Mouse (Mus musculus) embryonic facial prominence, embryonic 15.5 days (tissue): ENCODE data around the gene Znrf3. TPM values are rescaled to one million over a fixed set of nuclear protein-coding genes. Genes with fewer than 3 reads are reported as not detected.
A peak's percentile ranks its signal among the peaks of the same experiment; 100 is the strongest.

Source experiments
- ATAC-seq: fragments of 200-750 bp; cut with Nextera tagmentation; 2 replicates; pipeline ENCODE4 v1.8.0; 2017; ENCODE audit warnings: low read depth, moderate TSS enrichment; ENCODE audit not compliant: insufficient number of reproducible peaks, low FRiP score, low TSS enrichment
- H3K27ac ChIP-seq: fragments of 300-500 bp; sonication (generic); replicated peaks from 2 replicates; pipeline ENCODE4 v1.5.1; 2015; ENCODE audit warnings: mild to moderate bottlenecking, inconsistent platforms
- H3K27me3 ChIP-seq: fragments of 300-500 bp; sonication (generic); 2 replicates; pipeline ENCODE4 v1.6.1; 2015; ENCODE audit warnings: inconsistent platforms
- H3K36me3 ChIP-seq: fragments of 300-500 bp; sonication (generic); 2 replicates; pipeline ENCODE4 v1.6.1; 2015; ENCODE audit warnings: mild to moderate bottlenecking, inconsistent platforms
- H3K4me1 ChIP-seq: fragments of 300-500 bp; sonication (generic); 2 replicates; pipeline ENCODE4 v1.6.1; 2015; ENCODE audit warnings: inconsistent platforms
- H3K4me2 ChIP-seq: fragments of 300-500 bp; sonication (generic); replicated peaks from 2 replicates; pipeline ENCODE4 v1.6.1; 2015; ENCODE audit warnings: mild to moderate bottlenecking, inconsistent platforms
- H3K4me3 ChIP-seq: fragments of 300-500 bp; sonication (generic); replicated peaks from 2 replicates; pipeline ENCODE4 v1.5.1; 2015; ENCODE audit warnings: mild to moderate bottlenecking, inconsistent platforms
- H3K9ac ChIP-seq: fragments of 300-500 bp; sonication (generic); 2 replicates; pipeline ENCODE4 v1.6.1; 2015; ENCODE audit warnings: inconsistent platforms
- H3K9me3 ChIP-seq: fragments of 300-500 bp; sonication (generic); replicated peaks from 2 replicates; pipeline ENCODE4 v1.6.1; 2016; ENCODE audit warnings: inconsistent platforms
- WGBS: fragments of 180-500 bp; shearing (Covaris S2); methylation state at CpG from one replicate; pipeline ENCODE4 v1.1.7; 2015; 5-methylcytosine and 5-hydroxymethylcytosine counted together
- polyA plus RNA-seq: library from polyadenylated mRNA; unstranded; fragments of >200 nt; fragmentation: Nextera tagmentation; extraction: Ambion mirVana; gene quantifications from 2 replicates; pipeline ENCODE4 v1.2.1, GENCODE M21; 2015

Znrf3 gene
- polyA plus RNA-seq, 1 experiment from 2014 or later, result 16.9 TPM

DNA sequence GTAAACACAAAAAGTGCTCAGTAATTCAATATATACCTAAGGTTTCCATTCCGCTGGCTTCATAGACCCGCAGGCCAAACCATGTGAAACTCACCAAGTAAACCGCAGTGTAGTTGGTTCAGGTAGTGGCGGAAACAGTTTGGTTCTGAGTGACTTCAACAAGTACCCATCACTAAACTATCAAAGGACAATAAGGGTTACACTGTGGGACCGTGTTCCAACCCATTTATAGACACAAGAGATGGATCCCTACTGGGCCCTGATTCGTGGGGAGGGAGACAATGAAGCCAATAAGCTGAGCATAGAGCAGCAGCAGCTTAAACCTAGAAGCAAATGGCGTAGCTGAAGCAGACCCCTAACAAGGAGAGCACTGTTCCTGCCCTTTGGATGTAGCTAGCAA is 107.8 kb downstream of the Znrf3 start:
- no peaks in the 10 kb centered on the region for H3K4me1 ChIP-seq
- H3K9me3 ChIP-seq, result no peaks in the 10 kb centered on the region
- H3K4me2 ChIP-seq, result no peak overlapping the region
- H3K4me3 ChIP-seq, result no peak overlapping the region
- no peak for ATAC-seq
- H3K36me3 ChIP-seq, result 0 out of 2 replicates have a peak, but pooled peaks cover 4% of the 10 kb centered on the region
- H3K9ac ChIP-seq, result no peak overlapping the region
- no peak overlapping the region for H3K27ac ChIP-seq
- H3K27me3 ChIP-seq, result no peaks in the 10 kb centered on the region
- WGBS, result 83% methylated on average over 7 of the region's 7 CpGs

- ATAC-seq, result no peak
- Histone ChIP-seq H3K4me3 (no peak overlapping the region), H3K4me2 (no peak overlapping the region), H3K4me1 (no peaks in the 10 kb centered on the region), H3K36me3 (0 out of 2 replicates have a peak, but pooled peaks cover 4% of the 10 kb centered on the region), H3K27me3 (no peaks in the 10 kb centered on the region), H3K9ac (no peak overlapping the region), H3K27ac (no peak overlapping the region), H3K9me3 (no peaks in the 10 kb centered on the region)
These were observed 108.4 kb downstream of the Znrf3 start for GRCm38 (mm10) chr11:5336269-5336668.

- WGBS, result 92% methylated on average over 4 of the region's 4 CpGs
- H3K27ac ChIP-seq, result no peak overlapping the region
- H3K4me2 ChIP-seq, result no peak overlapping the region
- H3K9ac ChIP-seq, result no peak overlapping the region
- no peaks in the 10 kb centered on the region for H3K4me1 ChIP-seq
- H3K36me3 ChIP-seq, result no peaks in the 10 kb centered on the region; the same call in 1 of the 2 replicates
- no peaks in the 10 kb centered on the region for H3K27me3 ChIP-seq
- ATAC-seq, result no peak
- no peak overlapping the region for H3K4me3 ChIP-seq
- no peaks in the 10 kb centered on the region for H3K9me3 ChIP-seq
These were observed 113.8 kb downstream of the Znrf3 start for GRCm38 (mm10) chr11:5330851-5331250.

DNA sequence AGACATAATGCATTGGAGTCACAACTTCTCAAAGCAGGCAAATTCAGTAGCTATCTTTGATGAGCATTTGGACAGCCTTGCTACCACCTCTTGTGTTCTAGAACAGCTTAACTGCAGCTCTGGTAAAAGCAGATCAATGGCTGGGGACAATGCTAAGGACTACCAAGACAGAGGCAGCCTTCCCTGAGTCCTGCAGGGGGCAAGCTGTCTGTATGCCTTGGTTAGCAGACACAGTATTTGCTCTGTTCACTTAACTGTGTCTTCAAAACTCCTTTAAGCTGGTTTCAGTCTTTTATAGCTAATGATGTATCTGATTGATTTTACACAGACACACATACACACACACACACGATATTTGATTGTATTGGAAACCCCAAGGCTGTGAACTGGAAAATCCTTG is 117.0 kb downstream of the Znrf3 start:
- no peaks in the 10 kb centered on the region for H3K9me3 ChIP-seq
- H3K4me2 ChIP-seq, result no peak overlapping the region
- no peaks in the 10 kb centered on the region for H3K4me1 ChIP-seq
- no peak overlapping the region for H3K9ac ChIP-seq
- H3K4me3 ChIP-seq, result no peak overlapping the region
- no peaks in the 10 kb centered on the region for H3K27me3 ChIP-seq
- 65% methylated on average over 1 of the region's 1 CpGs for WGBS
- no peak overlapping the region for H3K27ac ChIP-seq
- no peak for ATAC-seq
- H3K36me3 ChIP-seq, result no peaks in the 10 kb centered on the region; the same call in 1 of the 2 replicates

GRCm38 (mm10) chr11:5326252-5326651 is 118.4 kb downstream of the Znrf3 start:
- no peak for ATAC-seq
- Histone ChIP-seq H3K4me2 (no peak overlapping the region), H3K4me1 (no peaks in the 10 kb centered on the region), H3K27ac (no peak overlapping the region), H3K36me3 (no peaks in the 10 kb centered on the region; the same call in 1 of the 2 replicates), H3K27me3 (no peaks in the 10 kb centered on the region), H3K4me3 (no peak overlapping the region), H3K9ac (no peak overlapping the region), H3K9me3 (no peaks in the 10 kb centered on the region)
- 73% methylated on average over 3 of the region's 3 CpGs for WGBS

DNA sequence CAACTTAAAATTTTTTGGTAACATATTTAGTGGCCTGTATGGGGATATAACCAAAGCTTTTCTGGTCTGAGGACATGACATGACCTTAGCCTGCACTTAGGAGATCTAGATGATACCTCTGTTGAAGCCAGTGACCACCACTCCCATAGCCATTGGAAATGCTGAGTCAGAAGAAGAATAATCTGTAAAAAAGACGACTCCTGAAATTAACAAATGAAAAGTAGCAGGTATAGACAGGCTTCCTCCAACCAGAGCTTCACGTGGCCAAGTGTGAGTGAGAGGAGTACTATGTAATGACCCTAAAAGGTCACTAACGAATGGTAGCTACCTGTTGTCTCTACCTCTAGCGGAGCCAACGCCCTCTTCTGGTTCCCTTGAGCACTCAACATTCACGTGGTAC is 119.4 kb downstream of the Znrf3 start:
- no peak overlapping the region for H3K9ac ChIP-seq
- no peaks in the 10 kb centered on the region for H3K9me3 ChIP-seq
- no peaks in the 10 kb centered on the region for H3K27me3 ChIP-seq
- 94% methylated on average over 6 of the region's 6 CpGs for WGBS
- H3K4me1 ChIP-seq, result no peaks in the 10 kb centered on the region
- no peak overlapping the region for H3K27ac ChIP-seq
- no peaks in the 10 kb centered on the region; the same call in 1 of the 2 replicates for H3K36me3 ChIP-seq
- no peak overlapping the region for H3K4me2 ChIP-seq
- H3K4me3 ChIP-seq, result no peak overlapping the region
- ATAC-seq, result no peak

DNA sequence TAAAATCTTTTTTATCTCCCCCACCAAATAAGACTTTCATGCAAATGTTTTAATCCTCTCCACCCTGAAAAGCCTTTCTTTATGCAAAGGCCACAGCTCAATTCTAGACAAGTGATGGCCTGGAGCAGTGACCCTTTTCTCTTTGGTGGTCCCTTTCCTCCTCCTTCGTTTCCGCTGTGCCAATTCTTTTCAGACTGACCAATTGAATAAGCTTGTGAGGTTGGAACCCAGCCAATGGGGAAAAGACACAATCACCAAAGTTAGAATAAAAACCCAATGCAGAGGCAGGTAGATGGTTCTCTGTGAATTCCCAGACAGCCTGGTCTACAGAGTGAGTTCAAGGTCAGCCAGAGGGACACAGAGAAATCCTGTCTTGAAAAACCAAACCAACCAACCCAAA is 120.4 kb downstream of the Znrf3 start:
- 53% methylated on average over 2 of the region's 2 CpGs for WGBS
- no peaks in the 10 kb centered on the region for H3K9me3 ChIP-seq
- no peaks in the 10 kb centered on the region for H3K27me3 ChIP-seq
- no peak for ATAC-seq
- no peak overlapping the region for H3K4me3 ChIP-seq
- H3K4me2 ChIP-seq, result no peak overlapping the region
- H3K27ac ChIP-seq, result no peak overlapping the region
- H3K36me3 ChIP-seq, result no peaks in the 10 kb centered on the region; the same call in 1 of the 2 replicates
- H3K4me1 ChIP-seq, result no peaks in the 10 kb centered on the region; the same call in 1 of the 2 replicates
- no peak overlapping the region for H3K9ac ChIP-seq

DNA sequence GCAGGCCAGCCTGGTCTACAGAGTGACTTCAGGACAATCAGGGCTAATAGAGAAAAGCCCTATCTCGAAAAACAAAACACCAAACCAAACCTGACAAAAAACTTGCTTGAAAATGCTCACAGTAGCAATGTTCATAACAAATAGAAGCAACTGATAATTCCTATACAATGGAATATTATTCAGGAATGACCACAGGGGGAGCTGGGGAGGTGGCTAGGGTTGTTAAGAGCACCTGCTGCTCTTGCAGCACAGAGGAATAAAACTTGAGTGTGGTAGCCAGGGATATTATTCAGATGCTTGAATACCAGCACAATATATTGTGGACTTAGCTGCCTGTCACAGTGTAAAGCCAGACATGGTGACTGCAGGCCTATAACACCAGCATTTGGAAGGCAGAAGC is 123.0 kb downstream of the Znrf3 start:
- ATAC-seq, result no peak
- no peaks in the 10 kb centered on the region for H3K9me3 ChIP-seq
- H3K9ac ChIP-seq, result no peak overlapping the region
- H3K4me3 ChIP-seq, result no peak overlapping the region
- 83% methylated on average over 1 of the region's 1 CpGs for WGBS
- H3K4me2 ChIP-seq, result no peak overlapping the region
- no peak overlapping the region for H3K27ac ChIP-seq
- H3K27me3 ChIP-seq, result no peaks in the 10 kb centered on the region
- H3K36me3 ChIP-seq, result no peaks in the 10 kb centered on the region
- H3K4me1 ChIP-seq, result peaks cover 21% of the 10 kb centered on the region

GRCm38 (mm10) chr11:5318976-5319375 is 125.7 kb downstream of the Znrf3 start:
- H3K4me3 ChIP-seq, result no peak overlapping the region
- peaks cover 32% of the 10 kb centered on the region for H3K4me1 ChIP-seq
- WGBS, result 34% methylated on average over 2 of the region's 2 CpGs
- H3K27me3 ChIP-seq, result no peaks in the 10 kb centered on the region
- ATAC-seq, result no peak
- H3K9ac ChIP-seq, result no peak overlapping the region
- H3K4me2 ChIP-seq, result no peak overlapping the region
- H3K9me3 ChIP-seq, result no peaks in the 10 kb centered on the region
- 0 out of 2 replicates have a peak overlapping the region, but pooled peaks have one; percentile 55 for H3K27ac ChIP-seq
- H3K36me3 ChIP-seq, result no peaks in the 10 kb centered on the region

DNA sequence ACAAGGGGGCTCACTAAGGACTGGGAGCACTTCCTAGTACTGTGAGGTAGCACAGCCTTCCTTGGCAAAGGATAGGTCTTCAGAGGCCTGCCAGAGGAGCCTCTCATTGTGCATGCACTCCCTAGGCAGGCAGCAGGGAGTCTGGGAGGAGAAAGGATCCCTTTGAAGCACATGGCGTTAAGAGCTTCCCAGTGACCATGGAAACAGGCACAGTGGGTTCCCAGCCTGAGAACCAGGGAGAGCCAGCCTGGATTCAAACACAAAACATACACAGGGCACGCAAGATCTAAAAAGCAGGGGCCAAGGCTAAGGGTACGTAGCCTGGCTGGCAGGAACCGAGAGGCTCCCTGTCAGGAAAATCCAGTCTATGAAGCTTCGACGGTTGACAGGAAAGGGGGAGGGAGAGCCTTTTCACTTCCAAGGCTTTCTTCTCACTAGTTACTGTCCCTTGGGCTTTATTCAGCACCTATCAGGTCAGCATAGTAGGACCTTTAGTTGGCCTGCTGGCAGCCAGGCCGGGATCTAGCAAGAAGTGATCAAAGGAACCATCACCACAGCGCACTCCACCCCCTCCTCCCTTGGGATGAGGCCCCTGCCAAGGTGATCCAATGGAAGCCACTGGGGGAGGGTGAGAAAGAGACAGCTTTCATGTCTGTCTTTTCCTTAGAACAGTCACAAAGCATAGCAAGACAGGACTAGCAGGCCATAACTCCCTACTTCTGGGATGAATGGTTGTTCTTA is 126.4 kb downstream of the Znrf3 start:
- H3K27ac ChIP-seq, result 0 out of 2 replicates have a peak overlapping the region, but pooled peaks have one; percentile 55
- no peak for ATAC-seq

GRCm38 (mm10) chr11:5314796-5315195 is 129.9 kb downstream of the Znrf3 start:
- Histone ChIP-seq H3K4me3 (no peak overlapping the region), H3K9ac (no peak overlapping the region), H3K36me3 (no peaks in the 10 kb centered on the region), H3K9me3 (no peaks in the 10 kb centered on the region), H3K4me2 (no peak overlapping the region), H3K27me3 (no peaks in the 10 kb centered on the region), H3K4me1 (peaks cover 42% of the 10 kb centered on the region), H3K27ac (peak overlapping the region; percentile 78)
- no peak for ATAC-seq

More for the DNA sequence above, 126.4 kb downstream of the Znrf3 start:
- no peaks in the 10 kb centered on the region for H3K36me3 ChIP-seq
- H3K4me2 ChIP-seq, result no peak overlapping the region
- H3K27me3 ChIP-seq, result no peaks in the 10 kb centered on the region
- WGBS, result 21% methylated on average over 8 of the region's 8 CpGs
- no peak overlapping the region for H3K9ac ChIP-seq
- peaks cover 40% of the 10 kb centered on the region for H3K4me1 ChIP-seq
- H3K4me3 ChIP-seq, result no peak overlapping the region
- no peaks in the 10 kb centered on the region for H3K9me3 ChIP-seq

GRCm38 (mm10) chr11:5314330-5314741 is 130.3 kb downstream of the Znrf3 start:
- no peak overlapping the region for H3K4me3 ChIP-seq
- no peaks in the 10 kb centered on the region for H3K9me3 ChIP-seq
- no peaks in the 10 kb centered on the region for H3K36me3 ChIP-seq
- no peak overlapping the region for H3K9ac ChIP-seq
- H3K27me3 ChIP-seq, result no peaks in the 10 kb centered on the region
- WGBS, result 9% methylated on average over 3 of the region's 3 CpGs
- H3K4me2 ChIP-seq, result no peak overlapping the region
- H3K27ac ChIP-seq, result peak overlapping the region; percentile 78
- ATAC-seq, result peak; percentile 63
- H3K4me1 ChIP-seq, result peaks cover 42% of the 10 kb centered on the region
